Mouse (Mus musculus): ENCODE results near the gene F12. TPM values are rescaled to one million over a fixed set of nuclear protein-coding genes. Genes with fewer than 3 reads are reported as not detected.

Gene F12
- polyA plus RNA-seq, 1 experiment from 2014 or later, result 0.10 TPM

DNA sequence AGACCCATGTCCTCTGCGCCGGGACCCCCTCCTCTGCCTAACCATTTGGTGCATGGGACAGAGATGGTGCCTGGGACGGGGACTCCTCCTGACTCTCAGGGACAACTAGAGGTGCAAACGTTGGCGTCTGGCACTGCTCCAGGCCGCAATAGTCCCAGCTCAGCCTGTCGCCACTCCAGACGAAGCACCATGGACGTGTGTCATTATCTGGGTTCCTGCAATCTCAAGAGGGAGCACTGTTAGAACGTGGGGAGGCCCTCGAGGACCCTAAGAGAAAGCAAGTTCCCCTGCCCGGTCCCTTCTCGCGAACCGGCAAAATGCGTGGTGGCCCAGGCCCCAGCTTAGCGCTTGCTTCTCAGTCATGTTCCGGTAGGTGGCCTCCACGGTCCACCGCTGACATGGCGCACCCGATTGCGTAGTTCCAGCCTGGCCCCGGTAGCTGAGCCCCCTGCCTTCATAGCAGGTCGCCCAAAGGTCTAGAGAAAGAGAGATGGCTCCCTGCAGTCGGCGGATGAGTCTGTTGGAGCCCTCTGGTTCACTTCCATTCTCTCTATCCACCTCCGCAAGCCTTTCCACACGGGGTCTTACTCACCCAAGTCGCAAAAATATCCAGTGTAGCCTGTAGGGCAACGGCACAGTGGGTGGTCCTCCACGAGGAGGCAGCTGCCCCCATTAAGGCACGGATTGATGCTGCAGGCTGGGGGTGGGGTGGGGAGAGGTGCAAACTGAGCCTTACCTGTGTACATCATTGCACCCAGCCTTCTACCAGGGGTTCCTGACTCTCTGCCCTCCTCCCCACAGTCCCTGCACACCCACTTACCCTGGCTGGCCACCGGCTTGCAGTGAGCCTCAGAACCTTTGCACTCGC, 5.4 kb downstream of the F12 start:
- peaks cover 6% of the 10 kb centered on the region for H3K4me1 ChIP-seq
- no peak overlapping the region for H3K9ac ChIP-seq
- ATAC-seq (ENCODE audit: borderline replicate concordance, extremely low read depth, low FRiP score, low TSS enrichment), result 0 out of 2 replicates have a peak, but pooled peaks have one; percentile 56
- peak overlapping the region; percentile 12 for H3K4me3 ChIP-seq
- H3K27ac ChIP-seq, result no peak overlapping the region
- no peaks in the 10 kb centered on the region for H3K9me3 ChIP-seq
- peak overlapping the region; percentile 42 for H3K4me2 ChIP-seq
- H3K27me3 ChIP-seq, result peaks cover 42% of the 10 kb centered on the region
- WGBS, result 11% methylated on average over 35 of the region's 35 CpGs
- H3K36me3 ChIP-seq, result no peaks in the 10 kb centered on the region

- H3K4me3 ChIP-seq, result no peak overlapping the region
- no peak for ATAC-seq (ENCODE audit: borderline replicate concordance, extremely low read depth, low FRiP score, low TSS enrichment)
- 23% methylated on average over 51 of the region's 51 CpGs for WGBS
- no peaks in the 10 kb centered on the region for H3K36me3 ChIP-seq
- H3K9me3 ChIP-seq, result no peaks in the 10 kb centered on the region
- H3K4me2 ChIP-seq, result peak overlapping the region; percentile 42
- H3K27me3 ChIP-seq, result peaks cover 42% of the 10 kb centered on the region
- H3K27ac ChIP-seq, result no peak overlapping the region
- H3K9ac ChIP-seq, result no peak overlapping the region
- H3K4me1 ChIP-seq, result peaks cover 7% of the 10 kb centered on the region
Measured at GRCm38 (mm10) chr13:55420018-55420932, 6.3 kb downstream of the F12 start.

- Histone ChIP-seq H3K9ac (no peak overlapping the region), H3K4me1 (peaks cover 14% of the 10 kb centered on the region), H3K36me3 (no peaks in the 10 kb centered on the region), H3K4me3 (no peak overlapping the region), H3K27me3 (peaks cover 49% of the 10 kb centered on the region), H3K27ac (no peak overlapping the region), H3K4me2 (no peak overlapping the region), H3K9me3 (no peaks in the 10 kb centered on the region)
- 79% methylated on average over 5 of the region's 5 CpGs for WGBS
- ATAC-seq (ENCODE audit: borderline replicate concordance, extremely low read depth, low FRiP score, low TSS enrichment), result no peak
Measured at GRCm38 (mm10) chr13:55419142-55419541, 7.5 kb downstream of the F12 start.

GRCm38 (mm10) chr13:55418004-55418403, 8.6 kb downstream of the F12 start:
- H3K4me1 ChIP-seq, result peaks cover 14% of the 10 kb centered on the region
- H3K4me2 ChIP-seq, result no peak overlapping the region
- H3K36me3 ChIP-seq, result no peaks in the 10 kb centered on the region
- H3K9ac ChIP-seq, result no peak overlapping the region
- peak; percentile 71 for ATAC-seq (ENCODE audit: borderline replicate concordance, extremely low read depth, low FRiP score, low TSS enrichment)
- 12% methylated on average over 12 of the region's 12 CpGs for WGBS
- peaks cover 49% of the 10 kb centered on the region for H3K27me3 ChIP-seq
- H3K4me3 ChIP-seq, result no peak overlapping the region
- H3K9me3 ChIP-seq, result no peaks in the 10 kb centered on the region
- H3K27ac ChIP-seq, result no peak overlapping the region

DNA sequence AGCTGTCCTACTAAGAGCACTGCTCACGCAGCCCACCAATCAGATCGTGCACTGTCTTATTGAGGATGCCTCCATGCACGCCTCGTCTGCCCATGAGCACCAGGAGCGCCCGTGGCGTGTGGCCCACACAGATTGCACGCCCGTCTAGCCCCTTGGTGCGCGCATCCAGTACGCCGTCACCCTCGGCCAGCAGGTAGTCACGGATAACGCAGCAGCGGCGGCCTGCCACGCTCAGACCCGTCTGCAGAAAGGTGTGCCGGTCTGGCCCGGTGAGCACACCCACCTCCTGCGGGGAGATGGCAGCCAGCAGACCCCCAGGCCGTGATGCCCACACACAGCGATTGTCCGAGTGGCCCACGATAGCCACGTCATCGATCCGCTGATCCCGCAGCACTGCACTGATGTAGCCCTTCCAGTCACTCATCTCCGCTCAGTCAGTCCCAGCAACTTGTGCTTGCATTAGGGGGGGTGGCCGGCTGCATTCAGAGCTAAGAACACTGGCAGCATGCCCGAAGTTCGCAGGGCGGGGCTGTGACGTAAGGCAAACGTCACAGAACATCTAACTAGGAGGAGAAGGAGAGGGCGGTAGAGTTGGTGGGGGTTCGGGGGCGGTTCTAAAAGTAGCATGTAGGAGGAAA, 11.7 kb downstream of the F12 start, which contains the start of gene Pfn3:
TSS of gene Pfn3 (minus strand) at position 490 of the 638 bp plus-strand sequence.
- peak within 1 kb of the TSS; percentile 28; the same call in 1 of the 2 replicates for H3K9ac ChIP-seq
- no peaks in the 10 kb centered on the region for H3K36me3 ChIP-seq
- peak; percentile 37; the same call in 1 of the 2 replicates for ATAC-seq (ENCODE audit: borderline replicate concordance, extremely low read depth, low FRiP score, low TSS enrichment)
- WGBS, result 7% methylated on average over 41 of the region's 41 CpGs
- H3K4me3 ChIP-seq, result peak within 1 kb of the TSS; percentile 32
- H3K27me3 ChIP-seq, result peaks cover 25% of the 10 kb centered on the region
- H3K4me2 ChIP-seq, result peak within 1 kb of the TSS; percentile 65
- H3K9me3 ChIP-seq, result no peaks in the 10 kb centered on the region
- peaks cover 8% of the 10 kb centered on the region for H3K4me1 ChIP-seq
- no peak within 1 kb of the TSS for H3K27ac ChIP-seq

DNA sequence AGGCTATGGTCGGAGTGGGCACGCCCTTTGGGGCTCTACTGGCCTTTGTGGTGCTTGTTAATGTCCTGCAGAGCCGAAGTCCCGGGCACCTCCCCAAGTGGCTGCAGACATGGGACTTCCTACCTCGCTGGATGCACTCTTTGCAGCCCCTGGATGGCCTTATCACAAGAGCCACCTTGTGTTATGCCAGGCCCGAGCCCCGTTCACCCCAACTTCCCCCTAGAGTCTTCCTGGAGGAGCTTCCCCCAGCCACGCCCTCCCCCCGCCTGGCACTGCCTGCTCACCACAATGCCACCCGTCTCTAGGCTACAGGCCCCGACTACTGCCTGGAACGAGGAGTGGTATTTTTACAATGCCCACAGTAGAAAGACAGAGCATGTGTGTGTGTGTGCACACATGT, 13.3 kb downstream of the F12 start:
- 76% methylated on average over 12 of the region's 12 CpGs for WGBS
- Histone ChIP-seq H3K27me3 (peaks cover 10% of the 10 kb centered on the region), H3K9me3 (no peaks in the 10 kb centered on the region)

GRCm38 (mm10) chr13:55412643-55413307, 13.8 kb downstream of the F12 start:
- H3K9me3 ChIP-seq, result no peaks in the 10 kb centered on the region
- no peak overlapping the region for H3K9ac ChIP-seq
- 77% methylated on average over 13 of the region's 13 CpGs for WGBS
- ATAC-seq (ENCODE audit: borderline replicate concordance, extremely low read depth, low FRiP score, low TSS enrichment), result no peak
- H3K4me2 ChIP-seq, result no peak overlapping the region
- no peak overlapping the region for H3K4me3 ChIP-seq
- H3K27ac ChIP-seq, result no peak overlapping the region
- no peaks in the 10 kb centered on the region for H3K36me3 ChIP-seq
- peaks cover 8% of the 10 kb centered on the region for H3K4me1 ChIP-seq
- peaks cover 8% of the 10 kb centered on the region for H3K27me3 ChIP-seq

More for the DNA sequence above, 13.3 kb downstream of the F12 start:
- no peak overlapping the region for H3K27ac ChIP-seq
- no peak overlapping the region for H3K9ac ChIP-seq
- peaks cover 8% of the 10 kb centered on the region for H3K4me1 ChIP-seq
- H3K36me3 ChIP-seq, result no peaks in the 10 kb centered on the region
- H3K4me3 ChIP-seq, result no peak overlapping the region
- no peak overlapping the region for H3K4me2 ChIP-seq
- no peak for ATAC-seq (ENCODE audit: borderline replicate concordance, extremely low read depth, low FRiP score, low TSS enrichment)

DNA sequence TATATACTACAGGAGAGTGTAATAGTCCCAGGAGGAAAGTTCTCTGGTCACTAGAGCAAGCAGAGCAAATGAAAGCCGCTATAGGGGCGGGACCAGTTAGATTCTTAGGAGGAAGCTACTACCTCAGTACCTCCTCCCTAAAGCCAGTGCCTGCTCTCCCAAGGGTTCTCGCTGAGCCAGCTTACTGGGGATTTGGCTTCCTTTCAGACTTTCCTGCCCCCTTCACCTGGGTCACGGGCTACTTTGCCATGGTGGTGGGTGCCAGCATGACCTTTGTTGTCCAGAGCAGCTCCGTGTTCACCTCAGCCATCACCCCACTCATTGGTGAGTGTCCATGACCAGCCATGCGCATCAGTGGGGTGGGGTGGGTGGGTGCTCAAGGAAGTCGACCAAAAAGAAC, 14.8 kb downstream of the F12 start:
- Histone ChIP-seq H3K4me2 (no peak overlapping the region), H3K27ac (no peak overlapping the region), H3K4me1 (peaks cover 8% of the 10 kb centered on the region), H3K4me3 (no peak overlapping the region), H3K9me3 (no peaks in the 10 kb centered on the region), H3K27me3 (peaks cover 15% of the 10 kb centered on the region), H3K36me3 (no peaks in the 10 kb centered on the region), H3K9ac (no peak overlapping the region)
- 71% methylated on average over 7 of the region's 7 CpGs for WGBS
- ATAC-seq (ENCODE audit: borderline replicate concordance, extremely low read depth, low FRiP score, low TSS enrichment), result no peak

- H3K4me1 ChIP-seq, result peaks cover 5% of the 10 kb centered on the region; the same call in 1 of the 2 replicates
- 79% methylated on average over 19 of the region's 19 CpGs for WGBS
- H3K36me3 ChIP-seq, result no peaks in the 10 kb centered on the region
- peaks cover 12% of the 10 kb centered on the region for H3K27me3 ChIP-seq
- H3K27ac ChIP-seq, result no peak overlapping the region
- ATAC-seq (ENCODE audit: borderline replicate concordance, extremely low read depth, low FRiP score, low TSS enrichment), result no peak
- H3K4me3 ChIP-seq, result no peak overlapping the region
- H3K9me3 ChIP-seq, result no peaks in the 10 kb centered on the region
- H3K4me2 ChIP-seq, result no peak overlapping the region
- H3K9ac ChIP-seq, result no peak overlapping the region
Measured at GRCm38 (mm10) chr13:55408546-55409120, 18.0 kb downstream of the F12 start.

DNA sequence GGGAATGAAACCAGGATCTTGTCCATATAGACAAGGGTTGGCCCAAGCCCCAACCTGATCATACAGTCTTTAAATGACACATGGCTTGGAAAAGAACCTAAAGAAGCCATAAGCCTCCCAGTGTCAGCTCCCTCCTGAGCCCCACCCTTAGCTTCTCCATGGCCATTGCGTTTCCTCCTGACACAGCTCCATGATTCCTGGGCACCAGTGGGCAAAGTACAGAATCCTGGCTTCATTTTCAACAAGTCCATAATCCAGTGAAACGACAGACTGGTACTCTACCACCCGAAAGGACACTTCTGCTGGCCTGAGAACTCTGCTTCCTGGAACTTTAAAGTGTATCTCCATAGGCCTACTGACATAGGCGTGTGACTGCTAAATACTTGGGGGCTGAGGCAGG, 19.3 kb downstream of the F12 start:
- no peak for ATAC-seq (ENCODE audit: borderline replicate concordance, extremely low read depth, low FRiP score, low TSS enrichment)
- no peak overlapping the region for H3K4me2 ChIP-seq
- H3K9ac ChIP-seq, result no peak overlapping the region
- H3K36me3 ChIP-seq, result no peaks in the 10 kb centered on the region
- no peaks in the 10 kb centered on the region for H3K9me3 ChIP-seq
- H3K4me3 ChIP-seq, result no peak overlapping the region
- no peak overlapping the region for H3K27ac ChIP-seq
- peaks cover 14% of the 10 kb centered on the region; the same call in 1 of the 2 replicates for H3K27me3 ChIP-seq
- 78% methylated on average over 4 of the region's 4 CpGs for WGBS
- peaks cover 5% of the 10 kb centered on the region; the same call in 1 of the 2 replicates for H3K4me1 ChIP-seq

All from lung, embryonic 15.5 days (tissue).